Mouse (Mus musculus): Measurements from ENCODE around the gene Ddx49. TPM values are rescaled to one million over a fixed set of nuclear protein-coding genes. Genes with fewer than 3 reads are reported as not detected.

Gene Ddx49
- polyA plus RNA-seq, 1 experiment from 2014 or later, result 34.1 TPM

DNA sequence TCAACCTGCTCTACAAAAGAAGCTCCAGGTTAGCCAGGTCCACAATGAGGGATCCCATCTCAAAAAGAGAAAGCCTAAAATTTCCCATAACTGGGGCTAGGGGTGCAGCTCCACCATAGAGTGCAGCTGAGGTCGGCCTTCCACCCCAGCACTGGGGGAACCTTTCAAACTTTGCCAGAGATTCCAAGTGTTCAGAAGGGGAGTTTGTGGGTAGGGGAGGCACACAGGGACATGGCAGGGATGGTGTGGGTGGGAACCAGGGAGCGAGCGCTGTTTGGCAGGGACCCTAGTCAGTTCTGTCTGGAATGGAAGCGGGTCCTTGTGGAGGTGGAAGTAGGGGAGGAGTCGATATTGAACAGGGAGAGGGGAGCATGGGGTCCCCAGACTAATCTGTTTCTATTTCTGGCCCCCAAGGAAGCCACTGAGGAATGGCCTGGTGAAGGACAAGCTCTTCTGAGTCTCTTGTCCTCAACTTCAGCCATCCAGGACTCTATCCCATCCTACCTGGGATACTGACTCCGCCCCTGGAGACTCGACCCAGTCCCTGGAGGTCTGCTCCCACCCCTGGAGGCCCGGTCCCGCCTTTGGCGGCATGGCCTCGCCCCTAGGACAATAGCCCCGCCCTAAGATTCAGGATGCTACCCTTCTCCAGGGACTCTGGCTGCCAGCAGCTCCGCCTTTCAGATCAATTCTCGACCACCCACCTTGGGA is 27.0 kb upstream of the Ddx49 start, which contains the start of gene Gdf1:
TSS of gene Gdf1 (plus strand) at position 694 of the 711 bp plus-strand sequence.
- H3K4me3 ChIP-seq (ENCODE audit: low read length), result peak within 1 kb of the TSS; percentile 19
- no peak for ATAC-seq (replicated peaks; ENCODE audit: extremely low read depth, insufficient read depth, low FRiP score)
- H3K9me3 ChIP-seq (replicated peaks; ENCODE audit: control insufficient read depth, low read length), result no peaks in the 10 kb centered on the region
- peaks cover 9% of the 10 kb centered on the region for H3K4me1 ChIP-seq (ENCODE audit: control insufficient read depth, insufficient read depth, low read length)
- no peak within 1 kb of the TSS for H3K27ac ChIP-seq (ENCODE audit: low read length)
- peak within 1 kb of the TSS; percentile 35; the same call in 1 of the 2 replicates for H3K9ac ChIP-seq (ENCODE audit: low read length)
- 34% methylated on average over 14 of the region's 14 CpGs for WGBS
- peak within 1 kb of the TSS; percentile 48 for H3K4me2 ChIP-seq (ENCODE audit: low read depth, low read length)
- peaks cover 26% of the 10 kb centered on the region for H3K36me3 ChIP-seq (ENCODE audit: control insufficient read depth, insufficient read depth)
- H3K27me3 ChIP-seq (ENCODE audit: control insufficient read depth, insufficient read depth, low read length), result peaks cover 9% of the 10 kb centered on the region; the same call in 1 of the 2 replicates

DNA sequence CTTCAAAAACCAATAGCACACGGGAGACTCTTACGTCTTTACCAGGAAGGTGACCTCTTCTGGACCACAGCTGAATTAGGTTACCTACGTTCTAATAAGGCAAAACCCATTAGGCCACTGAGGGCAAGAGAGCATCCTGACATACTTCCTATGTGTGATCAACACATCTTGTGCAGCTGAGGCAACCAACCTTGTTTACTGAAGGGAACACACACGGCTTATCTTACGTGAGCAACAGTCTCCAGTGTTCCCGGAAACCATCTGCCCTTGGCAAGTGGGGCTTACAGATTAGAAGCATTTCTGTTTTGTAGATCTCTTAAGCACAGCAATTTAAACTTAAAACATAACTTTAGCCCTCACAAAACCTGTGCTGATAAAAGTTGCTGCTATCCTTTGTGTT is 25.2 kb upstream of the Ddx49 start:
- Histone ChIP-seq H3K4me2 (ENCODE audit: low read depth, low read length) (no peak overlapping the region), H3K36me3 (ENCODE audit: control insufficient read depth, insufficient read depth) (peaks cover 9% of the 10 kb centered on the region), H3K4me1 (ENCODE audit: control insufficient read depth, insufficient read depth, low read length) (peaks cover 9% of the 10 kb centered on the region), H3K27ac (ENCODE audit: low read length) (no peak overlapping the region), H3K27me3 (ENCODE audit: control insufficient read depth, insufficient read depth, low read length) (peaks cover 9% of the 10 kb centered on the region; the same call in 1 of the 2 replicates), H3K9ac (ENCODE audit: low read length) (no peak overlapping the region), H3K4me3 (ENCODE audit: low read length) (no peak overlapping the region), H3K9me3 (replicated peaks; ENCODE audit: control insufficient read depth, low read length) (no peaks in the 10 kb centered on the region)
- ATAC-seq (replicated peaks; ENCODE audit: extremely low read depth, insufficient read depth, low FRiP score), result no peak
- 88% methylated on average over 6 of the region's 6 CpGs for whole genome bisulfite sequencing

DNA sequence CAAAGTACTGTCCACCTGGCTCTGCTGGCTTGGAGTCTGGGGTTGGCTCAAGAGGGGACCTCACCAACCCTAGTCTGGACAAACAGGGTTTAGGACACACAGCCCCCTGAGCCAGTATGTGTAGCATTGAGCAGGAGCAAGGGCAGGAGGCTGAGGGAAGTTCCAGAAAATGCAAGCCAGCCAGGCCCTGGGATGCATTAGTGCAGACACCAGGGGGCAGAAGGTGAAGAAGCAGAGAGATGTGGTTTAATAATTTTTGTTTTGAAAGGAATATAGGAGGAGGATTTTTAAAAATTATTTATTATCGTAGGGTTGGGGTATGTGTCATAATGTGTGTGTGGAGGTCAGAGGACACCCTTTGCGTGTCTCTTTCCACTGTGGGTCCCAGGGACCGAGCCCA is 21.4 kb upstream of the Ddx49 start:
- Histone ChIP-seq H3K27me3 (ENCODE audit: control insufficient read depth, insufficient read depth, low read length) (no peaks in the 10 kb centered on the region), H3K9me3 (replicated peaks; ENCODE audit: control insufficient read depth, low read length) (no peaks in the 10 kb centered on the region), H3K36me3 (ENCODE audit: control insufficient read depth, insufficient read depth) (no peaks in the 10 kb centered on the region), H3K4me1 (ENCODE audit: control insufficient read depth, insufficient read depth, low read length) (no peaks in the 10 kb centered on the region), H3K4me2 (ENCODE audit: low read depth, low read length) (no peak overlapping the region), H3K9ac (ENCODE audit: low read length) (no peak overlapping the region), H3K4me3 (ENCODE audit: low read length) (no peak overlapping the region), H3K27ac (ENCODE audit: low read length) (no peak overlapping the region)
- 90% methylated on average over 3 of the region's 3 CpGs for WGBS
- ATAC-seq (replicated peaks; ENCODE audit: extremely low read depth, insufficient read depth, low FRiP score), result no peak

GRCm38 (mm10) chr8:70317872-70318271 is 15.6 kb upstream of the Ddx49 start:
- Histone ChIP-seq H3K27me3 (ENCODE audit: control insufficient read depth, insufficient read depth, low read length) (no peaks in the 10 kb centered on the region), H3K4me3 (ENCODE audit: low read length) (no peak overlapping the region), H3K9me3 (replicated peaks; ENCODE audit: control insufficient read depth, low read length) (no peaks in the 10 kb centered on the region), H3K27ac (ENCODE audit: low read length) (no peak overlapping the region), H3K36me3 (ENCODE audit: control insufficient read depth, insufficient read depth) (peaks cover 7% of the 10 kb centered on the region), H3K4me1 (ENCODE audit: control insufficient read depth, insufficient read depth, low read length) (peaks cover 13% of the 10 kb centered on the region), H3K9ac (ENCODE audit: low read length) (no peak overlapping the region), H3K4me2 (ENCODE audit: low read depth, low read length) (no peak overlapping the region)
- ATAC-seq (replicated peaks; ENCODE audit: extremely low read depth, insufficient read depth, low FRiP score), result no peak
- 79% methylated on average over 5 of the region's 5 CpGs for WGBS

- Histone ChIP-seq H3K9ac (ENCODE audit: low read length) (peak overlapping the region; percentile 76), H3K4me1 (ENCODE audit: control insufficient read depth, insufficient read depth, low read length) (peaks cover 13% of the 10 kb centered on the region), H3K36me3 (ENCODE audit: control insufficient read depth, insufficient read depth) (peaks cover 12% of the 10 kb centered on the region), H3K4me2 (ENCODE audit: low read depth, low read length) (peak overlapping the region; percentile 92), H3K27me3 (ENCODE audit: control insufficient read depth, insufficient read depth, low read length) (no peaks in the 10 kb centered on the region), H3K4me3 (ENCODE audit: low read length) (peak overlapping the region; percentile 63), H3K27ac (ENCODE audit: low read length) (no peak overlapping the region), H3K9me3 (replicated peaks; ENCODE audit: control insufficient read depth, low read length) (no peaks in the 10 kb centered on the region)
- WGBS, result 23% methylated on average over 15 of the region's 15 CpGs
- peak; percentile 23 for ATAC-seq (replicated peaks; ENCODE audit: extremely low read depth, insufficient read depth, low FRiP score)
Measured at GRCm38 (mm10) chr8:70316511-70317504, 14.5 kb upstream of the Ddx49 start.

DNA sequence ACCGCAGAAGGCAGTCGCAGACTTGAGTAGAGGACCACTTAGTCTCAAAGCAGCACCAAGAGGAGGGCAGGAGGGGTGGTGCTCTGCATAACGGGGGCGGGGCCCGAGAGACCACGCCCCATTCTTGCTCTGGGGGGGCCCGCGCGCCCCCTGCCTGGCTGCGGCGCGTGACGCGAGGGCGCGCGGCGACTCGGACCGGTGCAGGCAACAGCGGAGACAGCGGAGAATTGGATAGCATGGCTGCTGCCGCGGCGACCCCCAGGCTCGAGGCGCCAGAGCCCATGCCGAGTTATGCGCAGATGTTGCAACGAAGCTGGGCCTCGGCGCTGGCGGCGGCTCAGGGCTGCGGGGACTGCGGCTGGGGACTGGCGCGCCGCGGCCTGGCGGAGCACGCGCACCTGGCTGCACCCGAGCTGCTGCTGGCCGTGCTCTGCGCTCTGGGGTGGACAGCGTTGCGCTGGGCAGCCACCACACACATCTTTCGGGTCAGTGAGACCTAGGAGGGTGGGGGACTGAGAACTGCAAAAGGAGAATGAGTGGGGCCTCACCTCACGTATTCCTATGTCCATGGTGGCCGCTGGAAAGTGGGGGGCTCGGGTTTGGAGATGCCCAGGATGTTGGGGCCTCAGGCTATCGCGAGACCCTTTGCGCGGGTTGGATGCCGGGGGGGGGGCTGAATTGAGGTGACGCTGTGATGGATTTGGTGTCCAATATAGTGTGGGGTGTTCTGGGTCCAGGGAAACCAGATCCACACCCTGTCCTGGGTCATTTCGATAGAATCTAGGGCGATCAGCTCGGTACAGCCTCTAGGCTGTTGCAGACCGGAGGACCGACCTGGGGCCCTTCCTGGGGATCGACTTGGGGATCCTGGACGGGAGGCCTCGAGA is 13.6 kb upstream of the Ddx49 start, which contains the start of gene Cers1:
TSS of gene Cers1 (plus strand) at position 152 of the 887 bp plus-strand sequence.
- peak; percentile 71 for ATAC-seq (replicated peaks; ENCODE audit: extremely low read depth, insufficient read depth, low FRiP score)
- Histone ChIP-seq H3K27me3 (ENCODE audit: control insufficient read depth, insufficient read depth, low read length) (no peaks in the 10 kb centered on the region), H3K9me3 (replicated peaks; ENCODE audit: control insufficient read depth, low read length) (no peaks in the 10 kb centered on the region), H3K9ac (ENCODE audit: low read length) (peak within 1 kb of the TSS; percentile 76), H3K27ac (ENCODE audit: low read length) (no peak within 1 kb of the TSS), H3K4me1 (ENCODE audit: control insufficient read depth, insufficient read depth, low read length) (peaks cover 13% of the 10 kb centered on the region), H3K4me3 (ENCODE audit: low read length) (peak within 1 kb of the TSS; percentile 63), H3K36me3 (ENCODE audit: control insufficient read depth, insufficient read depth) (peaks cover 20% of the 10 kb centered on the region), H3K4me2 (ENCODE audit: low read depth, low read length) (peak within 1 kb of the TSS; percentile 92)
- 4% methylated on average over 63 of the region's 66 CpGs for WGBS

- ATAC-seq (replicated peaks; ENCODE audit: extremely low read depth, insufficient read depth, low FRiP score), result no peak
- Histone ChIP-seq H3K27ac (ENCODE audit: low read length) (no peak overlapping the region), H3K9me3 (replicated peaks; ENCODE audit: control insufficient read depth, low read length) (no peaks in the 10 kb centered on the region), H3K4me1 (ENCODE audit: control insufficient read depth, insufficient read depth, low read length) (peaks cover 13% of the 10 kb centered on the region), H3K4me3 (ENCODE audit: low read length) (no peak overlapping the region), H3K4me2 (ENCODE audit: low read depth, low read length) (no peak overlapping the region), H3K9ac (ENCODE audit: low read length) (no peak overlapping the region), H3K36me3 (ENCODE audit: control insufficient read depth, insufficient read depth) (peaks cover 37% of the 10 kb centered on the region), H3K27me3 (ENCODE audit: control insufficient read depth, insufficient read depth, low read length) (no peaks in the 10 kb centered on the region)
- 55% methylated on average over 2 of the region's 2 CpGs for WGBS
Measured at GRCm38 (mm10) chr8:70313399-70313798, 11.1 kb upstream of the Ddx49 start.

GRCm38 (mm10) chr8:70309311-70309710 is 7.0 kb upstream of the Ddx49 start:
- no peaks in the 10 kb centered on the region for H3K27me3 ChIP-seq (ENCODE audit: control insufficient read depth, insufficient read depth, low read length)
- H3K4me2 ChIP-seq (ENCODE audit: low read depth, low read length), result no peak overlapping the region
- peaks cover 67% of the 10 kb centered on the region for H3K36me3 ChIP-seq (ENCODE audit: control insufficient read depth, insufficient read depth)
- no peak overlapping the region for H3K27ac ChIP-seq (ENCODE audit: low read length)
- ATAC-seq (replicated peaks; ENCODE audit: extremely low read depth, insufficient read depth, low FRiP score), result no peak
- peaks cover 2% of the 10 kb centered on the region; the same call in 1 of the 2 replicates for H3K4me1 ChIP-seq (ENCODE audit: control insufficient read depth, insufficient read depth, low read length)
- H3K9me3 ChIP-seq (replicated peaks; ENCODE audit: control insufficient read depth, low read length), result no peaks in the 10 kb centered on the region
- WGBS, result 48% methylated on average over 2 of the region's 2 CpGs
- H3K9ac ChIP-seq (ENCODE audit: low read length), result no peak overlapping the region
- no peak overlapping the region for H3K4me3 ChIP-seq (ENCODE audit: low read length)
